Mouse (Mus musculus) cerebellum, adult 2 months (tissue): ENCODE results near the gene Rps16. TPM values are rescaled to one million over a fixed set of nuclear protein-coding genes. Genes with fewer than 3 reads are reported as not detected.

Experiments
- DNase-seq, 2 experiments: peaks; one replicate each; pipeline ENCODE4 v3.0.0; 2021
- H3K27ac ChIP-seq: fragments of 200-500 bp; 2 replicates; pipeline ENCODE4 v1.5.1; 2012; ENCODE audit warnings: low read length, control low read depth, inconsistent platforms; ENCODE audit not compliant: insufficient read depth
- H3K27me3 ChIP-seq: fragments of 200-500 bp; 2 replicates; pipeline ENCODE4 v1.6.1; 2012; ENCODE audit warnings: inconsistent platforms, mild to moderate bottlenecking, low read length, moderate library complexity; ENCODE audit not compliant: control insufficient read depth, insufficient read depth
- H3K4me1 ChIP-seq: fragments of 200-500 bp; 2 replicates; pipeline ENCODE4 v1.6.1; 2011; ENCODE audit warnings: low read length; ENCODE audit not compliant: control insufficient read depth, insufficient read depth
- H3K4me3 ChIP-seq: fragments of 200-500 bp; replicated peaks from 2 replicates; pipeline ENCODE3; 2011; ENCODE audit warnings: mild to moderate bottlenecking, low read depth, low read length, control low read depth; ENCODE audit not compliant: insufficient read depth
- CTCF ChIP-seq: fragments of 200-500 bp; IDR thresholded peaks from 2 replicates; pipeline ENCODE4 v1.5.1; 2011; ENCODE audit warnings: low read depth, mild to moderate bottlenecking, control low read depth, low read length, moderate library complexity, borderline replicate concordance; ENCODE audit not compliant: insufficient read depth
- POLR2A ChIP-seq: fragments of 200-500 bp; IDR thresholded peaks from 2 replicates; pipeline ENCODE4 v1.6.1; 2011; ENCODE audit warnings: low read length, control low read depth, borderline replicate concordance; ENCODE audit not compliant: insufficient read depth
- WGBS: fragments of 180-500 bp; shearing (Covaris S2); methylation state at CpG from one replicate; pipeline ENCODE4 v1.1.7; 2018; 5-methylcytosine and 5-hydroxymethylcytosine counted together
- polyA plus RNA-seq: library from polyadenylated mRNA; depleted of rRNA; stranded (reverse); fragments of >200 nt; gene quantifications from 2 replicates; pipeline ENCODE4 v1.2.3, GENCODE M21; 2012

Rps16 gene
- polyA plus RNA-seq, 1 experiment = 510 TPM

DNA sequence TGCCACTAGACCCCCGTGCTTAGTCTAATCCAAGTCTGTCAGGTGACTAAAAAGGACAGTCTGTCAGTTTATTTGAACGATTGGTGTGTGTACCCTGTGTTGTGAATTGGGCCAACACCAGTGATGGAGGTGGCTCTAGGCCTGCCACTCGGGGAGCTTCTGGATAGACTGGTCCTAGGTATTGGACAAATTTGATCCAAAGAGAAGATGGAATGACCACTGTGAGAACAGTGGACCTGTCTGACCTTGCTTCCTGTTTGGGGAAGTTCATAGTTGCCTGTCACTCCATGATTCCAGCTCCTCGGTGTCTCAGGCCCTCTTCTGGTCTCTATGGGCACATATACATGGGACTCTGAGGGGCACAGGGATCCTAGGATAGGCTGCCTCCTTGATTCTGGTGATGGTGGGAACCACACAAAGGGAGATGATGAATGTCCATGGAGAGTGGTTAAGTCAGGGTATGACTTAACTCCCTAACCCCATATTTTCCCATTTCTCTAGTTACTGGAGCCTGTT is 1.3 kb downstream of the Rps16 start:
- H3K27ac ChIP-seq = no peak overlapping the region
- TF ChIP-seq POLR2A (no peak), CTCF (no peak)
- WGBS = 28% methylated on average over 4 of the region's 4 CpGs
- no peaks in the 10 kb centered on the region for H3K27me3 ChIP-seq
- peak overlapping the region; percentile 37 for H3K4me3 ChIP-seq
- H3K4me1 ChIP-seq = peaks cover 5% of the 10 kb centered on the region; the same call in 1 of the 2 replicates
- DNase-seq = no peak

DNA sequence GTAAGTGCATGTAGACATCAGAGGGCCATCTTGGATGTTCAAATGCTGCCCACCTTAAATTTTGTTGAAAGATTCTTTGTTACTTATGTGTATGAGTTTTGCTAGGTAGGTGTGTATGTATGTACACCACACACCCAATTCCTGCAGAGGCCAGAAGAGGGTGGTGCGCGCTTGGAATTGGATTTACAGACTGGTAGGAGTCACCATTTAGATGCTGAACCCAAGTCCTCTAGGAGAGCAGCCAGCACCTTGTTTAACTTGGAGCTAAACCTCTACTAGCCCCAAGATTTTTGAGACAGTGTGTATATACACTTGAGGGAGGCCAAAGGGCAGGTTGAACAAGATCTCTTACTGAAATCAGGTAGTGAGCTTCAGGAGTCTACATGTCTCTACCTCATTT is 2.8 kb downstream of the Rps16 start:
- Histone ChIP-seq H3K27ac (no peak overlapping the region), H3K4me1 (peaks cover 5% of the 10 kb centered on the region; the same call in 1 of the 2 replicates), H3K4me3 (no peak overlapping the region), H3K27me3 (no peaks in the 10 kb centered on the region)
- 81% methylated on average over 2 of the region's 2 CpGs for WGBS
- DNase-seq = no peak
- no peak for TF ChIP-seq POLR2A
- TF ChIP-seq CTCF = no peak

GRCm38 (mm10) chr7:28354113-28354581 is 3.7 kb downstream of the Rps16 start:
- H3K4me3 ChIP-seq = no peak overlapping the region
- 77% methylated on average over 3 of the region's 3 CpGs for WGBS
- H3K4me1 ChIP-seq = peaks cover 5% of the 10 kb centered on the region; the same call in 1 of the 2 replicates
- no peak for DNase-seq
- no peaks in the 10 kb centered on the region for H3K27me3 ChIP-seq
- no peak overlapping the region for H3K27ac ChIP-seq
- no peak for TF ChIP-seq CTCF
- TF ChIP-seq POLR2A = no peak

DNA sequence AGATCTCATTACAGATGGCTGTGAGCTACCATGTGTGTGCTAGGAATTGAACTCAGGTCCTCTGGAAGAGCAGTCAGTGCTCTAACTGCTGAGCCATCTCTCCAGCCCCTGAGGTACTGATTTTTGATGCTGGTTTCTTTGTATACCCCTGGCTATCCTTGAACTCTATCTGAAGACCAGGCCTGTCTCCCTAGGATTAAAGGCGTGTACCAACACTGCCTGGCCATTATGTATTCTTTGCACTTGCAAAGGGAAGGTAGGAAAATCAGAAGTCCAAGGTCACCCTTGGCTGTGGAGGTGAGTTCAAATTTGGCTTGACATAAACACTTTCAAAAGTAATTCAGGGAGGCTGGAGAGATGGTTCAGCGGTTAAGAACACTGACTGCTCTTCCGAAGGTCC is 4.1 kb downstream of the Rps16 start:
- H3K4me3 ChIP-seq = no peak overlapping the region
- H3K27ac ChIP-seq = no peak overlapping the region
- no peak for TF ChIP-seq CTCF
- TF ChIP-seq POLR2A = no peak
- WGBS = 90% methylated on average over 3 of the region's 3 CpGs
- no peak for DNase-seq
- peaks cover 5% of the 10 kb centered on the region; the same call in 1 of the 2 replicates for H3K4me1 ChIP-seq
- H3K27me3 ChIP-seq = no peaks in the 10 kb centered on the region

- Histone ChIP-seq H3K27me3 (no peaks in the 10 kb centered on the region), H3K4me1 (peaks cover 5% of the 10 kb centered on the region; the same call in 1 of the 2 replicates), H3K4me3 (no peak overlapping the region), H3K27ac (no peak overlapping the region)
- no peak for DNase-seq
- TF ChIP-seq POLR2A (no peak), CTCF (no peak)
- WGBS = 93% methylated on average over 3 of the region's 3 CpGs
Observed at GRCm38 (mm10) chr7:28355221-28355620, 4.8 kb downstream of the Rps16 start.

DNA sequence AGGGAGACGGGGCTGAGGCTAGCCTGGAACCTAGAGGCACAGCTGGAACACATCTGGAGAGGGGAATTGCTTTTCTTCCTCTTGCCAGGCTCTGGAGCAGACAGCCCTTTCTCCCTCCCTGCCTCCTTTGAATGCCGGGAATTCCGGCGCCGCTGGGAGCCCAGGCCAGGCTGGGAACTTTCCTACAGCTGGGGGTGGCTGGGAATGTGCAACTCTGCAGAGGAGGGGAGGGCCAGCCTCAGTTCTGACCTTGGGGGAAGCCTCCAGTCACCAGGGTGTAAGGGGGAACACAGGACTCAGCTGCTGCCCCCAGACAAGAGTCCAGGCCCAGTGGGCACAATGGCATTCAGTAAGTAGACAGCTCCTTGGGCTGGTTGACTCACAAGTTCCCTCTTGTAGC is 6.5 kb downstream of the Rps16 start:
- no peaks in the 10 kb centered on the region; the same call in 1 of the 2 replicates for H3K4me1 ChIP-seq
- H3K27ac ChIP-seq = no peak overlapping the region; the same call in 1 of the 2 replicates
- no peak overlapping the region for H3K4me3 ChIP-seq
- 16% methylated on average over 5 of the region's 5 CpGs for WGBS
- DNase-seq = no peak
- no peaks in the 10 kb centered on the region for H3K27me3 ChIP-seq
- TF ChIP-seq POLR2A (no peak), CTCF (no peak)

DNA sequence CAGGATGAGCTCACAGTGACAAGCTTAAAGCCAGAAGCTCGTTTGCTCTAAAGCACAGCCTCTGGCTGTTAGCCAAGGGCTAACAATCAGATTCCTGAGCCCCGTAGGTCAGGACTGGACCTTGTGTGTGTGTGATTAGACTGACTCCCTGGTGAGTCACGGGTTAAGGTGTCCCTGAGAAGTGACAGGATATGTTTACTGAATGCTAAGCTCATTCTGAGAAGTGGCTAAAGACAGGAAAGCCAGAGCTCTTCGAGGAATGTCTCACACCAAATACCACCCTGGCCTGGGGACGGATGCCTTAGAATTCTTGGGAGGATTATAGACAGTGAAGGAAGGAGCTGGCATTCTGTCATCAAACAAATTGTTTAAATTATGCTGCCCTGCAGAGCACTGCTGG is 7.5 kb downstream of the Rps16 start:
- WGBS = 11% methylated on average over 5 of the region's 5 CpGs
- Histone ChIP-seq H3K27me3 (no peaks in the 10 kb centered on the region), H3K4me3 (no peak overlapping the region), H3K4me1 (no peaks in the 10 kb centered on the region), H3K27ac (no peak overlapping the region)
- DNase-seq = no peak
- TF ChIP-seq POLR2A (no peak), CTCF (no peak)

GRCm38 (mm10) chr7:28358431-28358830 is 8.0 kb downstream of the Rps16 start:
- no peaks in the 10 kb centered on the region for H3K27me3 ChIP-seq
- WGBS = 71% methylated on average over 7 of the region's 7 CpGs
- TF ChIP-seq POLR2A (no peak), CTCF (no peak)
- no peaks in the 10 kb centered on the region for H3K4me1 ChIP-seq
- DNase-seq = no peak
- no peak overlapping the region for H3K27ac ChIP-seq
- no peak overlapping the region for H3K4me3 ChIP-seq
